Mouse (Mus musculus): ENCODE measurements at regions not wholly inside any gene's neighbourhood (a gene's known extent, or its start where the extent isn't known, plus 50 kb on each side); places are given as distances from the start of the nearest gene placed in this dataset.

GRCm38 (mm10) chr10:98364604-98365003 is 549.6 kb upstream of the Atp2b1 start:
- no peaks in the 10 kb centered on the region for H3K9me3 ChIP-seq (ENCODE audit: low read depth, low read length)
- H3K4me2 ChIP-seq = no peak overlapping the region
- no peak for ATAC-seq (ENCODE audit: insufficient read depth)
- H3K27me3 ChIP-seq (ENCODE audit: insufficient read depth, low read length) = no peaks in the 10 kb centered on the region
- H3K9ac ChIP-seq = no peak overlapping the region
- WGBS = 58% methylated on average over 2 of the region's 2 CpGs
- no peak for TF ChIP-seq CTCF (IDR thresholded peaks at IDR 0.05; ENCODE audit: low read depth)
- H3K4me1 ChIP-seq (ENCODE audit: insufficient read depth) = no peaks in the 10 kb centered on the region
- no peak overlapping the region for H3K4me3 ChIP-seq (ENCODE audit: low read depth, low read length)
- no peak overlapping the region for H3K27ac ChIP-seq (ENCODE audit: low read depth)
- H3K36me3 ChIP-seq (ENCODE audit: insufficient read depth) = no peaks in the 10 kb centered on the region
- DNase-seq = no peak

- no peak overlapping the region for H3K9ac ChIP-seq
- TF ChIP-seq CTCF (IDR thresholded peaks at IDR 0.05; ENCODE audit: low read depth) = no peak
Observed at GRCm38 (mm10) chr10:98372561-98372960, 541.6 kb upstream of the Atp2b1 start.

GRCm38 (mm10) chr10:98373314-98373713 is 540.9 kb upstream of the Atp2b1 start:
- no peak overlapping the region for H3K27ac ChIP-seq (ENCODE audit: low read depth)
- 80% methylated on average over 3 of the region's 3 CpGs for WGBS
- no peak for TF ChIP-seq CTCF (IDR thresholded peaks at IDR 0.05; ENCODE audit: low read depth)
- H3K4me2 ChIP-seq = no peak overlapping the region
- no peak overlapping the region for H3K9ac ChIP-seq
- ATAC-seq (ENCODE audit: insufficient read depth) (no peak), DNase-seq (no peak)
- H3K36me3 ChIP-seq (ENCODE audit: insufficient read depth) = no peaks in the 10 kb centered on the region
- H3K27me3 ChIP-seq (ENCODE audit: insufficient read depth, low read length) = no peaks in the 10 kb centered on the region
- no peaks in the 10 kb centered on the region for H3K9me3 ChIP-seq (ENCODE audit: low read depth, low read length)
- no peak overlapping the region for H3K4me3 ChIP-seq (ENCODE audit: low read depth, low read length)
- no peaks in the 10 kb centered on the region for H3K4me1 ChIP-seq (ENCODE audit: insufficient read depth)

More at GRCm38 (mm10) chr10:98372561-98372960, 541.6 kb upstream of the Atp2b1 start:
- H3K9me3 ChIP-seq (ENCODE audit: low read depth, low read length) = no peaks in the 10 kb centered on the region
- no peak overlapping the region for H3K4me3 ChIP-seq (ENCODE audit: low read depth, low read length)
- H3K4me1 ChIP-seq (ENCODE audit: insufficient read depth) = no peaks in the 10 kb centered on the region
- H3K4me2 ChIP-seq = no peak overlapping the region
- WGBS = 58% methylated on average over 4 of the region's 4 CpGs
- DNase-seq (peak; percentile 17), ATAC-seq (ENCODE audit: insufficient read depth) (no peak)
- H3K27ac ChIP-seq (ENCODE audit: low read depth) = no peak overlapping the region
- H3K36me3 ChIP-seq (ENCODE audit: insufficient read depth) = no peaks in the 10 kb centered on the region
- H3K27me3 ChIP-seq (ENCODE audit: insufficient read depth, low read length) = no peaks in the 10 kb centered on the region

GRCm38 (mm10) chr10:98374684-98375083 is 539.5 kb upstream of the Atp2b1 start:
- Histone ChIP-seq H3K9ac (no peak overlapping the region), H3K9me3 (ENCODE audit: low read depth, low read length) (no peaks in the 10 kb centered on the region), H3K4me2 (no peak overlapping the region), H3K27ac (ENCODE audit: low read depth) (no peak overlapping the region), H3K27me3 (ENCODE audit: insufficient read depth, low read length) (no peaks in the 10 kb centered on the region), H3K36me3 (ENCODE audit: insufficient read depth) (no peaks in the 10 kb centered on the region), H3K4me3 (ENCODE audit: low read depth, low read length) (no peak overlapping the region), H3K4me1 (ENCODE audit: insufficient read depth) (no peaks in the 10 kb centered on the region)
- DNase-seq (no peak), ATAC-seq (ENCODE audit: insufficient read depth) (no peak)
- no peak for TF ChIP-seq CTCF (IDR thresholded peaks at IDR 0.05; ENCODE audit: low read depth)

GRCm38 (mm10) chr10:98388543-98388942 is 525.7 kb upstream of the Atp2b1 start:
- Histone ChIP-seq H3K4me3 (ENCODE audit: low read depth, low read length) (no peak overlapping the region), H3K27ac (ENCODE audit: low read depth) (no peak overlapping the region), H3K4me1 (ENCODE audit: insufficient read depth) (no peaks in the 10 kb centered on the region), H3K9ac (no peak overlapping the region), H3K27me3 (ENCODE audit: insufficient read depth, low read length) (no peaks in the 10 kb centered on the region), H3K9me3 (ENCODE audit: low read depth, low read length) (no peaks in the 10 kb centered on the region), H3K4me2 (no peak overlapping the region), H3K36me3 (ENCODE audit: insufficient read depth) (no peaks in the 10 kb centered on the region)
- TF ChIP-seq CTCF (IDR thresholded peaks at IDR 0.05; ENCODE audit: low read depth) = no peak
- DNase-seq (no peak), ATAC-seq (ENCODE audit: insufficient read depth) (no peak)

- H3K27me3 ChIP-seq (ENCODE audit: insufficient read depth, low read length) = no peaks in the 10 kb centered on the region
- no peak overlapping the region for H3K9ac ChIP-seq
- H3K4me1 ChIP-seq (ENCODE audit: insufficient read depth) = no peaks in the 10 kb centered on the region
- H3K4me3 ChIP-seq (ENCODE audit: low read depth, low read length) = no peak overlapping the region
- ATAC-seq (ENCODE audit: insufficient read depth) = no peak
- DNase-seq = no peak
- H3K27ac ChIP-seq (ENCODE audit: low read depth) = no peak overlapping the region
- H3K4me2 ChIP-seq = no peak overlapping the region
- H3K9me3 ChIP-seq (ENCODE audit: low read depth, low read length) = no peaks in the 10 kb centered on the region
- TF ChIP-seq CTCF (IDR thresholded peaks at IDR 0.05; ENCODE audit: low read depth) = no peak
- no peaks in the 10 kb centered on the region for H3K36me3 ChIP-seq (ENCODE audit: insufficient read depth)
- 69% methylated on average over 1 of the region's 1 CpGs for WGBS
Observed at GRCm38 (mm10) chr10:98399864-98400263, 514.3 kb upstream of the Atp2b1 start.

GRCm38 (mm10) chr10:98417807-98418743 is 496.1 kb upstream of the Atp2b1 start:
- Histone ChIP-seq H3K4me2 (no peak overlapping the region), H3K9ac (no peak overlapping the region), H3K4me3 (ENCODE audit: low read depth, low read length) (no peak overlapping the region), H3K27me3 (ENCODE audit: insufficient read depth, low read length) (no peaks in the 10 kb centered on the region), H3K27ac (ENCODE audit: low read depth) (no peak overlapping the region), H3K4me1 (ENCODE audit: insufficient read depth) (no peaks in the 10 kb centered on the region), H3K36me3 (ENCODE audit: insufficient read depth) (no peaks in the 10 kb centered on the region), H3K9me3 (ENCODE audit: low read depth, low read length) (no peaks in the 10 kb centered on the region)
- DNase-seq (no peak), ATAC-seq (ENCODE audit: insufficient read depth) (no peak)
- TF ChIP-seq CTCF (IDR thresholded peaks at IDR 0.05; ENCODE audit: low read depth) = no peak
- 50% methylated on average over 16 of the region's 17 CpGs for WGBS
